Mouse (Mus musculus) liver, postnatal 0 days (tissue): ENCODE results near the gene Aida.

Source experiments
- CTCF ChIP-seq: sonication (generic); IDR thresholded peaks from 2 replicates; pipeline ENCODE4 v1.5.1; 2016; ENCODE audit warnings: antibody characterized with exemption, low read depth
- EP300 ChIP-seq: IDR thresholded peaks from 2 replicates; pipeline ENCODE4 v1.6.1; 2016; ENCODE audit warnings: antibody characterized with exemption, low read depth, mild to moderate bottlenecking

DNA sequence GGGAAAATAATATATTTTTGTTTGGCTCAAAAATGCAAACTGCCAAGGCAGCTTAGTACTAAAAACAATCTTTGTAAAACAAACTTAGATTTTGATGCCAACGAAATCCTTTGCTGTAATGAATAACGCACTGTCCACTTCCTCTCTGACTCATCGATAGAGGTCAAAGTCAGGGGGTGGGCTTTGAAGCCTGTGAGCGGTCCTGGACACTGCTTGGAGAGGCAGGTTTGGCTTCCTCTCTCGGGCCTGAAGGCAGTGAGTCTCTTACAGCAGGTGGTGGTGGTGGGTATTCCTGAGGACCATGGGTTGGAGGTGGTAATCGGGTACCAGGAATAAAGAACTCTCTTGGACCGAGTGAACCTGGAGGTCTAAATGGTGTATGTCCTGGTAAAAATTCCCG, 30.8 kb downstream of the Aida start:
- TF ChIP-seq CTCF (no peak), EP300 (no peak)
